11 mouse cellular contexts compared by ENCODE assay signal in genomic region chr17:9774740-9775629, GRCm38 (mm10).
DNase-seq lines count a peak whose midpoint lies in the region; ATAC-seq and TF ChIP-seq lines count a peak whose summit lies in the region.
"Had no signal": no experiment of that assay in that cellular context is flagged by ENCODE, and none has a peak within 500 bp of the region (broad histone marks: within the 10 kb centered on the region; RNA-seq: fewer than 3 reads in every experiment).

No protein-coding gene starts in this region.

- ATAC-seq in megakaryocyte progenitor cell, adult 5-6 weeks (replicated peaks; ENCODE audit: poor library complexity): peak; percentile 43
- no peak for ATAC-seq in cerebellum, adult (ENCODE audit: insufficient number of reproducible peaks, low FRiP score, low TSS enrichment)
- ATAC-seq: activated CD4-positive, CD25-positive, alpha-beta regulatory T cell, adult 4 months; lung, postnatal 0 days had no signal

- DNase-seq in heart, adult 11 months: peak; percentile 95
- no peak for DNase-seq in heart, postnatal 4 days
- peak; percentile 17 for DNase-seq in lung, postnatal 36 days
- no peak for DNase-seq in lung, adult 18-20 months
- DNase-seq in thymus, adult 2 months: no peak
- no peak for DNase-seq in left cerebral cortex, adult 18-20 months (ENCODE audit: low spot score in 2 of 2)
- DNase-seq: spleen, adult 18-20 months had no signal

- H3K27ac ChIP-seq in thymus, adult 2 months (ENCODE audit: control insufficient read depth, insufficient read depth, low read length): no peak overlapping the region; the same call in 1 of the 2 replicates

- 54% methylated on average over 11 of the region's 11 CpGs for WGBS in thymus, adult 2 months

- no peaks in the 10 kb centered on the region for H3K36me3 ChIP-seq in thymus, adult 2 months (ENCODE audit: control insufficient read depth, insufficient read depth, low read length)

- no peaks in the 10 kb centered on the region for H3K27me3 ChIP-seq in thymus, adult 2 months (ENCODE audit: control insufficient read depth, insufficient read depth, low read length)

- TF ChIP-seq CTCF in thymus, adult 2 months (IDR thresholded peaks at IDR 0.05; ENCODE audit: borderline replicate concordance, control insufficient read depth, extremely low read depth, insufficient read depth, low read length, poor library complexity): no peak

- no peak overlapping the region for H3K4me3 ChIP-seq in thymus, adult 2 months (ENCODE audit: control insufficient read depth, insufficient read depth, low read length)

- no peak for TF ChIP-seq POLR2A in thymus, adult 2 months (IDR thresholded peaks at IDR 0.05; ENCODE audit: control insufficient read depth, extremely low read depth, insufficient read depth, low read length, poor library complexity)

- no peaks in the 10 kb centered on the region for H3K4me1 ChIP-seq in thymus, adult 2 months (replicated peaks; ENCODE audit: control insufficient read depth, insufficient read depth, low read length)

Comparison
In these comparisons a context has a peak if more than half of its experiments do, and no peak if none do; other contexts are left out.
1. DNase-seq: peak in heart, adult 11 months (single experiment) and lung, postnatal 36 days (single experiment); none in heart, postnatal 4 days (single experiment), lung, adult 18-20 months (0 of 2), thymus, adult 2 months (single experiment) and left cerebral cortex, adult 18-20 months (0 of 2).